Mouse (Mus musculus) thymus, postnatal 14 days (tissue): ENCODE data around the gene Smc1b.

Source experiments
- DNase-seq: peaks from one replicate; pipeline ENCODE4 v3.0.0; 2021

Gene Smc1b

GRCm38 (mm10) chr15:85015771-85016170 is 116.0 kb downstream of the Smc1b start:
- no peak for DNase-seq
